Mouse (Mus musculus): ENCODE measurements at regions not wholly inside any gene's neighbourhood (a gene's known extent, or its start where the extent isn't known, plus 50 kb on each side); places are given as distances from the start of the nearest gene placed in this dataset.

- peak; percentile 98 for TF ChIP-seq CTCF (conservative IDR thresholded peaks at IDR 0.05; ENCODE audit: low read length)
- no peak for TF ChIP-seq POU5F1 (IDR thresholded peaks at IDR 0.05; ENCODE audit: borderline replicate concordance, low read length)
- no peak for TF ChIP-seq NANOG (IDR thresholded peaks at IDR 0.05; ENCODE audit: borderline replicate concordance, low read length)
These were observed 135.8 kb downstream of the Pmp22 start for GRCm38 (mm10) chr11:63264432-63265061.

Measured in E14TG2a.4 (cell line).